Mouse (Mus musculus) midbrain, embryonic 15.5 days (tissue): Measurements from ENCODE around the gene 1700001P01Rik. TPM values are rescaled to one million over a fixed set of nuclear protein-coding genes. Genes with fewer than 3 reads are reported as not detected.

Source experiments
- ATAC-seq: fragments of 200-750 bp; cut with Nextera tagmentation; replicated peaks from 2 replicates; pipeline ENCODE4 v1.8.0; 2017; ENCODE audit warnings: moderate TSS enrichment
- H3K27ac ChIP-seq: fragments of 300-500 bp; sonication (generic); 2 replicates; pipeline ENCODE4 v1.5.1; 2015; ENCODE audit warnings: mild to moderate bottlenecking, inconsistent platforms
- H3K27me3 ChIP-seq: fragments of 300-500 bp; sonication (generic); replicated peaks from 2 replicates; pipeline ENCODE4 v1.6.1; 2015; ENCODE audit warnings: inconsistent platforms
- H3K36me3 ChIP-seq: fragments of 300-500 bp; sonication (generic); replicated peaks from 2 replicates; pipeline ENCODE4 v1.6.1; 2015; ENCODE audit warnings: inconsistent platforms
- H3K4me1 ChIP-seq: fragments of 300-500 bp; sonication (generic); 2 replicates; pipeline ENCODE4 v1.6.1; 2015; ENCODE audit warnings: inconsistent platforms
- H3K4me2 ChIP-seq: fragments of 300-500 bp; sonication (generic); 2 replicates; pipeline ENCODE4 v1.6.1; 2015; ENCODE audit warnings: inconsistent platforms, mild to moderate bottlenecking, moderate library complexity
- H3K4me3 ChIP-seq: fragments of 300-500 bp; sonication (generic); 2 replicates; pipeline ENCODE4 v1.5.1; 2015; ENCODE audit warnings: mild to moderate bottlenecking, inconsistent platforms
- H3K9ac ChIP-seq: fragments of 300-500 bp; sonication (generic); 2 replicates; pipeline ENCODE4 v1.6.1; 2015; ENCODE audit warnings: mild to moderate bottlenecking, inconsistent platforms
- H3K9me3 ChIP-seq: fragments of 300-500 bp; sonication (generic); 2 replicates; pipeline ENCODE4 v1.6.1; 2016; ENCODE audit warnings: inconsistent platforms
- WGBS: fragments of 180-500 bp; shearing (Covaris S2); methylation state at CpG from one replicate; pipeline ENCODE4 v1.1.7; 2015; ENCODE audit warnings: mixed read lengths; 5-methylcytosine and 5-hydroxymethylcytosine counted together
- polyA plus RNA-seq: library from polyadenylated mRNA; unstranded; fragments of >200 nt; fragmentation: Nextera tagmentation; extraction: Ambion mirVana; gene quantifications from 2 replicates; pipeline ENCODE4 v1.2.1, GENCODE M21; 2015

1700001P01Rik gene
- polyA plus RNA-seq, 1 experiment from 2014 or later, result 1.1 TPM

DNA sequence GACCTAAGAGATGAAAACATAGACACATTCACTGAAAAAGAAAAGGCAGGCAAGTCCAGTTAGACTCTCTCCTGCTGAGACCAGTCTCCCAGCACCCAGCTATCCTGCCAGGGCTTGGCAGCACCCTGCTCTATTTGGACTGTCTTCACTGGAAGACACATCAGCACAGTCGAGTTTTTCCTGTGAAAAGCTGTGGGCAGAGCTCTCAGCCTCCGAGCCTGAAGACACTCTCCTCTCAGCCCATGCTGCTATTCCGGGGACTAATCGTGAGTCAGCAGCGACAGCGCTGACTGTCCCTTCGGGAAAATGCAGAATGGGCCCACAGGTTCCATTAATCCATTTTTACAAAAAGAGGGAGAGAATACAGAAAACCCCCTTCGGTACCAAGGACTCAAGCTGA is 22.4 kb downstream of the 1700001P01Rik start:
- H3K27ac ChIP-seq, result no peak overlapping the region
- no peak overlapping the region for H3K4me3 ChIP-seq
- H3K36me3 ChIP-seq, result peaks cover 56% of the 10 kb centered on the region
- H3K4me1 ChIP-seq, result no peaks in the 10 kb centered on the region
- no peaks in the 10 kb centered on the region for H3K9me3 ChIP-seq
- H3K27me3 ChIP-seq, result no peaks in the 10 kb centered on the region
- H3K4me2 ChIP-seq, result no peak overlapping the region
- no peak for ATAC-seq
- no peak overlapping the region for H3K9ac ChIP-seq
- 91% methylated on average over 8 of the region's 8 CpGs for WGBS

DNA sequence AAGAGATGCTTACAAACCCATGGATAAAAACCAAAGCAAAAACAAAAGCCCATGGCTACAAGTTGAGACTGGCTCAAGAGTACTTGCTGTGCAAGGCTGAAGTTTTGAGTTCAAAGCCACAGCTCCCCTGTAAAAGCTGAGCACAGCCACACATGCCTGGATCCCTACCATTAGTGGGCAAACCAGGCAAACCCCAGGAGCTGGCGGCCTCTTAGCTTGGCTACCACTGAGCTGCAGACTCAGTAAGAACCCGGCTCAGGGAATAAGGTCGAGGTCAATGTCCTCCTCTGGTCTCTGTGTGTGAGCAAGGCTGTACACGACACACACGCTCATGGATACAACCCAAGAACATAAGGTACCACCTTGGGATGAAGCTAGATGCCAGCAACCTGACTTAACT is 27.2 kb downstream of the 1700001P01Rik start:
- no peak overlapping the region for H3K4me3 ChIP-seq
- peaks cover 49% of the 10 kb centered on the region for H3K36me3 ChIP-seq
- no peak overlapping the region for H3K4me2 ChIP-seq
- 94% methylated on average over 5 of the region's 5 CpGs for WGBS
- no peaks in the 10 kb centered on the region for H3K9me3 ChIP-seq
- no peak for ATAC-seq
- H3K4me1 ChIP-seq, result peaks cover 3% of the 10 kb centered on the region
- H3K27ac ChIP-seq, result no peak overlapping the region
- H3K9ac ChIP-seq, result no peak overlapping the region
- no peaks in the 10 kb centered on the region for H3K27me3 ChIP-seq

DNA sequence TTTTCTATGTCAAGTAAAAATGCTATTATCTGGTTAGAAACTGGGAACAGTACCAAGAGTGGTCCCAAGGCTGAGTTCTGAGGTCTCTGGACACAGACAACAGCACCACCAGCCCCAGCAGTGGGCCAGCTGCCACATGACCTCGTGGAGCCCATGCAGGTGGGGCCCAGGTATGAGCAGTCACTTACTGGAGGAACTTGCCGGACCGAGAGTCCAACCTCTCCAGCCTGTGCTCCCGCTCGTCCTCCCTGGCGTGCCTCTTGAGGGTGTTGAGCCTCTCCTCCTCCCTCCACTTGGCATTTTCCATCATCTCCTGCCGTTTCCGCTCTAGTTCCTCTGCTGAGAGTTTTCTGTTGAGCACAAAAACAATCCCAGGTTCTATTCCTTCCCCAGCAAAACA is 27.9 kb downstream of the 1700001P01Rik start:
- Histone ChIP-seq H3K9ac (no peak overlapping the region), H3K4me1 (peaks cover 10% of the 10 kb centered on the region), H3K27ac (no peak overlapping the region), H3K36me3 (peaks cover 42% of the 10 kb centered on the region), H3K9me3 (no peaks in the 10 kb centered on the region), H3K4me2 (no peak overlapping the region), H3K27me3 (no peaks in the 10 kb centered on the region), H3K4me3 (no peak overlapping the region)
- WGBS, result 92% methylated on average over 8 of the region's 8 CpGs
- ATAC-seq, result no peak

DNA sequence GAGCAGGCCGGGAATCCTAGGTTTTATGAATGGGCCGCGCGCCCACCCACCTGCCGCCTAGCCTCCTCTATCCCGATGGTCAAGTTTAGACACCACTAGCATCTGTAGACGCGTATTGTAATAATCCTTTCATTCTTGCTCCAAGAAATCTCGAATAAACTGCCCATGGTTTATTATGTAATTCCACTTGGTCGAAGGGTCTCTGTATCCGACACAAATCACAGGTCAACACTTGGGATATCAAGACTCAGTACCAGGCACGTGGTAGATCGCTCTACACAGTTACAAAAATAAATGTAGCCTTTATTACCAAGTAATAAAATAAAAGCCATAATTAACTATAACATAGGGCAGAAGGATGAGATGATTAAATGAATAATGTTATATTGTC is 30.4 kb downstream of the 1700001P01Rik start:
- Histone ChIP-seq H3K36me3 (peaks cover 25% of the 10 kb centered on the region; the same call in 1 of the 2 replicates), H3K27me3 (no peaks in the 10 kb centered on the region), H3K27ac (peak overlapping the region; percentile 100), H3K4me2 (peak overlapping the region; percentile 63), H3K9ac (no peak overlapping the region; the same call in 1 of the 2 replicates), H3K4me3 (peak overlapping the region; percentile 89), H3K9me3 (no peaks in the 10 kb centered on the region), H3K4me1 (peaks cover 27% of the 10 kb centered on the region)
- ATAC-seq, result peak; percentile 24; the same call in 1 of the 2 replicates
- WGBS, result 10% methylated on average over 13 of the region's 13 CpGs

DNA sequence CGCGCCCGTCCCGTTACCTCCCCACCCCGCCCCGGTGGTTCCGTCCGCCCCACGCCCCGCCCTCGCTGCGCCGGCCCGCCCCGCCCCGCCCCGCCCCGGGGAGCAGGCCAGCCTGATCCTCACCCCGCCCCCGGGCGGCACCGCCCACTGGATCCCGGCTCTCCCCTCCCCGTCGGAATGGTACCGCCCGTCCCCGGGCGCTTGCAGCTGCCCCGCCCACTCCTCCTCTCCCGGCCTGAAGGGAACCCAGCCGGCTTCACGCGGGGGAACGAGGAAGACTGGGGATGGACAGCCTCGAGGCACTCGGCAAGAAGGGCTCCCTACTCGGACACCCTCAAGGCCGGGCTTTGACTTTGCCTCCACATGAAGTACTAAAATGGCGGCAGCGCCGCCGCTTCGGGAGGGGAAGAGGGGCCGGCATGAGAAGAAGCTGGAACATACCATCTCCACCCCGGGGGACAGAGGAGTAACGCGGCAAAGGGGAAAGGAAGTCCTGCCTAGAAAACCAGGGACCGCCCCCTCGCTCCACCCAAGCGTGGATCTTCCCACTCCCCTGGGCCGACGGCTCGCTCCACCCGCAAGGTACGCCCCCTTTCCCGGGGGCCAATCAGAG is 30.9 kb downstream of the 1700001P01Rik start:
- no peaks in the 10 kb centered on the region for H3K27me3 ChIP-seq
- 0% methylated on average over 40 of the region's 57 CpGs for WGBS
- H3K4me2 ChIP-seq, result peak overlapping the region; percentile 63
- no peaks in the 10 kb centered on the region for H3K9me3 ChIP-seq
- H3K36me3 ChIP-seq, result peaks cover 21% of the 10 kb centered on the region; the same call in 1 of the 2 replicates
- peak overlapping the region; percentile 100 for H3K27ac ChIP-seq
- peak overlapping the region; percentile 89 for H3K4me3 ChIP-seq
- H3K9ac ChIP-seq, result peak overlapping the region; percentile 97
- H3K4me1 ChIP-seq, result peaks cover 30% of the 10 kb centered on the region
- peak; percentile 96 for ATAC-seq

DNA sequence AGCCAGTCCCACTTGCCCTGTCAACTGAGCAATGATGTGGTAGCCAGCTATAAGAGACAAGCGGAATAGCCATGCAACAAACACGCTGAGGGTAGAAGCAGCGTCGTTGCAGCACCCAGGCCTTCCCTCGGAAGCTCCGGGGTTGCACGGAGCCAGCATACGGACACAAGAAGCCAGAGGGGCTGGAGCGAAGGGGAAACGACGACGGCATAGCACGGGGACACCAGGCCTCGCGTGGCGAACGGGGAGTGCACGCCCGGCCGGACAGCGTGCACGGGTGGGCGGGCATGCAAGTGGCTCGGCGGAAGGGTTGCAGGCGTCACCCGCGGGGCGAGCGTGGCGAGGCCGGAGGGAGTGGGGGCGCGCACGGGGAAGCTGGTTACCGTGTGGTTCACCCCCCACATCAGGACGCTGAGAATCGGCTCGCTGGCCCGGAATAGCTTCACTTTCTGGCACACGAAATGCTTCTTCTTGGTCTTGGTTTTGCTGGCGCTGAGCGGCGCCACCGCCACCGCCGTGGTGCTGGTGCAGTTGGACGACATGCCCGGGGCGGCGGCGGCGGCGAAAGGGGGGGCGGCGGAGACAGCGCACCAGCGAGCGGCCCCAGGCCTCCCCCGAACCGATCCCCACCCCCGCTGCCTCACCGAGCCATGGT is 31.5 kb downstream of the 1700001P01Rik start, which contains the start of gene Pip4k2b:
TSS of gene Pip4k2b (minus strand) at position 642 of the 655 bp plus-strand sequence.
- Histone ChIP-seq H3K9ac (peak within 1 kb of the TSS; percentile 97), H3K9me3 (no peaks in the 10 kb centered on the region), H3K4me2 (peak within 1 kb of the TSS; percentile 63), H3K27me3 (no peaks in the 10 kb centered on the region), H3K36me3 (peaks cover 15% of the 10 kb centered on the region; the same call in 1 of the 2 replicates), H3K27ac (peak within 1 kb of the TSS; percentile 100), H3K4me1 (peaks cover 30% of the 10 kb centered on the region), H3K4me3 (peak within 1 kb of the TSS; percentile 89)
- peak; percentile 51 for ATAC-seq
- under 1% methylated on average over 60 of the region's 63 CpGs for WGBS

DNA sequence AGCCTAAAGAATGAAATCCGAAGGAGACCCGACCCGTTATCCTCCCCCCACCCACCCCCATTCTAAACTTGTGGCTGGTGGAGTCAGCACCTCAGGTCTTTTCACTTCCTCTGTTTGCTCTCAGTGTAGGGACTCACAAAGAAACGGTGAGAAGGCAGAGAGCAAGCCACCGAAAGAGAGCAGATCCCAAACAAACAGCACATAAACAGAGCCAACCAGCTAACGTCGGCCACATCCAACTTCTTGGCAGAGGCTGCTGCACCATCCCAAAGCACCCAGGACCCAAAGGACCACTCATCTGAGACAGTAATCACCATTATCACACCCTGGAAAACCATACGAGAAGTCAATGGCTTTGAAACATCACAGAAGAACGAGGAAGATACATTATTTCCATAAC is 32.3 kb downstream of the 1700001P01Rik start:
- WGBS, result 36% methylated on average over 9 of the region's 9 CpGs
- no peak for ATAC-seq
- peak overlapping the region; percentile 100; the same call in 1 of the 2 replicates for H3K27ac ChIP-seq
- peak overlapping the region; percentile 89 for H3K4me3 ChIP-seq
- H3K4me1 ChIP-seq, result peaks cover 30% of the 10 kb centered on the region
- H3K4me2 ChIP-seq, result peak overlapping the region; percentile 63
- peak overlapping the region; percentile 78 for H3K9ac ChIP-seq
- H3K9me3 ChIP-seq, result no peaks in the 10 kb centered on the region
- H3K27me3 ChIP-seq, result no peaks in the 10 kb centered on the region
- peaks cover 10% of the 10 kb centered on the region; the same call in 1 of the 2 replicates for H3K36me3 ChIP-seq

DNA sequence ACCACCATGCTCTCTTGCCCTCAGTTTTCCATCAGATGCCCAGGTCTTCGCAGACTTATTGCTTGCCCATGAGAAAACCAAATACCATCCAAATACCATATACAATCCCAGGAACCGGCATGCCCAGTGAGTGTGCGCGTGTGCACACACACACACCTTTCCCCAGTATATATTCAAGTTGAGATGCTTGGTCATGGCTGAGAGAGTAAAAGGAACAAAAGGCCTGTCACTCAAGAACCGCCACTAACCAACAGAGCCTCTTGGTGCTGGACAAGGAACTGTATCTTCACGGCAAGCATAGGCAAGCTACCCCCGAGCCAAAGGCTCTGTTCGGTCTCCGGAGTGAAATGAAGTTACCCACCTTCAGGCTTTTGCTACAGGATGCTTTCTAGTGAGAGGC is 33.1 kb downstream of the 1700001P01Rik start:
- H3K27me3 ChIP-seq, result no peaks in the 10 kb centered on the region
- peak overlapping the region; percentile 63 for H3K4me2 ChIP-seq
- H3K4me3 ChIP-seq, result peak overlapping the region; percentile 89
- no peak overlapping the region for H3K27ac ChIP-seq
- H3K4me1 ChIP-seq, result peaks cover 30% of the 10 kb centered on the region
- no peak for ATAC-seq
- H3K9me3 ChIP-seq, result no peaks in the 10 kb centered on the region
- peak overlapping the region; percentile 78; the same call in 1 of the 2 replicates for H3K9ac ChIP-seq
- 70% methylated on average over 9 of the region's 9 CpGs for WGBS
- H3K36me3 ChIP-seq, result peaks cover 2% of the 10 kb centered on the region; the same call in 1 of the 2 replicates

DNA sequence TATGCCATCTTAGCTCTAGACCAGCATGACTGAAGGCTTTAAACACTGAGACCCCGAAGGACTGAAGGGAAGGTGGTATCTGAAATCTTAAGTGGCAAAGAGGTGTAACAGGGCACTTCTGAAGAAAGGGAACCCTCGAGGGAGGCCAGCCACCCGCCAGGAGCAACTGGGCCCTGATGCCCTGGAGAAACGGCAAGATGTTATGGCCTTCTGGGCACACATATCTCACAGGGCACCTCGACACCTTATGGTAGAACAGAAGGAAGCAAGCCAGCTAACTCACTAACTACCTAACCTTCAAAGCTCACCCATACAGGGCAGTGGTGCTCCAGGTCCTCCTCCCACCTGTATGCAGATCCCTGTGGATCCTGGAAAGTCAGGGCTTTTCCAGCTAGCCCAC is 33.6 kb downstream of the 1700001P01Rik start:
- ATAC-seq, result no peak

DNA sequence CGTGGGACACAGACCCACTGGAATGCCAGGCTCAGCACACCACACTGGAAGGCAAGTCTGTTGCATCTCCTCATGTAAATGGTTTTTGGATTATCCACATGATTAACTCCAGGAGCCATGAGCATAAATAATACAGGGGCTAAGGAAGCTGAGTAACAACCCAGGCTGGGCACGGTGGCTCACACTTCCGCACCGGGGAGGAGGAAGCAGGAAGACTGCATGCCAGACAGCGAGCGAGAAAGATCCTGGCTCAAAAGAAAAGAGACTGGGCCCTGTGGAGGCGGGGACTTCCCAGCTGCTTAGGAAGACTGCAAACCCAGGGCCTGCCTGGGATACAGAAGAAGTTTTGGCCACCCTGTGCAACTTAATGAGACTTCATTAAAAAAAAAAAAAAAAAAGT is 35.5 kb downstream of the 1700001P01Rik start:
- H3K4me3 ChIP-seq, result no peak overlapping the region
- H3K36me3 ChIP-seq, result no peaks in the 10 kb centered on the region
- no peak overlapping the region for H3K9ac ChIP-seq
- no peak overlapping the region for H3K27ac ChIP-seq
- H3K4me2 ChIP-seq, result no peak overlapping the region
- WGBS, result 32% methylated on average over 7 of the region's 7 CpGs
- ATAC-seq, result no peak
- no peaks in the 10 kb centered on the region for H3K9me3 ChIP-seq
- no peaks in the 10 kb centered on the region for H3K27me3 ChIP-seq
- H3K4me1 ChIP-seq, result peaks cover 30% of the 10 kb centered on the region

More for the DNA sequence above, 33.6 kb downstream of the 1700001P01Rik start:
- Histone ChIP-seq H3K9ac (no peak overlapping the region), H3K27ac (no peak overlapping the region), H3K4me2 (no peak overlapping the region; the same call in 1 of the 2 replicates), H3K4me3 (0 out of 2 replicates have a peak overlapping the region, but pooled peaks have one; percentile 89), H3K36me3 (no peaks in the 10 kb centered on the region; the same call in 1 of the 2 replicates), H3K4me1 (peaks cover 30% of the 10 kb centered on the region), H3K9me3 (no peaks in the 10 kb centered on the region), H3K27me3 (no peaks in the 10 kb centered on the region)
- WGBS, result 92% methylated on average over 5 of the region's 5 CpGs

DNA sequence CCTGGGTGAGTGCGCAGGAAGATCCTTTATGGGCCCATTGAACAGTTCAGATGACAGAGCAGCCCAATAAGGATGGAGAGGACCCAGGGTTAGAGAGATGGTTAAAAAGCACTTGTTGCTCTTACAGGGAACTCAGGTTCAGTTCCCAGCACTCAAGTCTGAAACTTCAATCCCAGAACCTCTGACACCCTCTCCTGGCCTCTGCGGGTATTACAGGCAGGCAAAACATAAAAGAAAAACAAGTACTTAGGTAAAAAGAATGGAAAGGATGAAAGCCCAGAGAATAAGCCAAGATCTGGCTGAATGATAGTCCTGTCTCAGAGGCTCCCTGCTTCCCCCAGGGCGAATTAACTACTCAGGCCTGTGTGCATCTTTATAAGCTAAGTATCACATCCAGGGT is 36.6 kb downstream of the 1700001P01Rik start:
- no peak for ATAC-seq
- Histone ChIP-seq H3K27me3 (no peaks in the 10 kb centered on the region), H3K27ac (no peak overlapping the region), H3K4me1 (peaks cover 30% of the 10 kb centered on the region), H3K4me3 (no peak overlapping the region), H3K4me2 (no peak overlapping the region), H3K9me3 (no peaks in the 10 kb centered on the region), H3K9ac (no peak overlapping the region), H3K36me3 (no peaks in the 10 kb centered on the region)
- 96% methylated on average over 3 of the region's 3 CpGs for WGBS

DNA sequence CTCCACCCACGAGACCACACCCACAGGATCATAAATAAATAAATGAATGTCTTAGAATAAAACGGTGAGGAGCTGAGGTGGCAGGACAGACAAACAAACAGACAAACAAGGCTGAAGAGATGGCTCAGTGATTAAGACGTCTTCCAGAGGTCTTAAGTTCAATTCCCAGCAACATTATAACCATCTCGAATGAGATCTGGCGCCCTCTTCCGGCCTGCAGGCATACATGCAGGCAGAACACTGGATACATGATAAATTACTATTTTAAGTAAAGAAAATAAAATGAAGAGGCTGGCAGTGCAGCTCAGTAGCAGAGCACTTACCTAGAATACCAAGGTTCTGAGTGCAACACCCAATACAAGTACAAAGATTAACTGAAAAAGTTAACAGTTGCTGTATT is 37.0 kb downstream of the 1700001P01Rik start:
- Histone ChIP-seq H3K27me3 (no peaks in the 10 kb centered on the region), H3K4me2 (no peak overlapping the region), H3K9me3 (no peaks in the 10 kb centered on the region), H3K4me1 (peaks cover 29% of the 10 kb centered on the region), H3K4me3 (no peak overlapping the region), H3K9ac (no peak overlapping the region), H3K36me3 (no peaks in the 10 kb centered on the region), H3K27ac (no peak overlapping the region)
- no peak for ATAC-seq
- 70% methylated on average over 6 of the region's 6 CpGs for WGBS
